Mouse (Mus musculus) stomach, embryonic 16.5 days (tissue): ENCODE measurements around the gene Birc2. TPM values are rescaled to one million over a fixed set of nuclear protein-coding genes. Genes with fewer than 3 reads are reported as not detected.

Source experiments
- ATAC-seq: fragments of 200-750 bp; cut with Nextera tagmentation; 2 replicates; pipeline ENCODE4 v1.8.0; 2017; ENCODE audit warnings: moderate number of reproducible peaks, moderate TSS enrichment; ENCODE audit not compliant: insufficient read depth, low FRiP score
- H3K27ac ChIP-seq: fragments of 300-500 bp; sonication (generic); 2 replicates; pipeline ENCODE4 v1.5.1; 2014; ENCODE audit warnings: low read length
- H3K27me3 ChIP-seq: fragments of 300-500 bp; sonication (generic); 2 replicates; pipeline ENCODE4 v1.6.1; 2014; ENCODE audit warnings: low read length, control low read depth, mixed read lengths; ENCODE audit not compliant: control insufficient read depth, insufficient read depth
- H3K36me3 ChIP-seq: fragments of 300-500 bp; sonication (generic); 2 replicates; pipeline ENCODE4 v1.6.1; 2014; ENCODE audit warnings: low read length; ENCODE audit not compliant: control insufficient read depth, insufficient read depth
- H3K4me1 ChIP-seq: fragments of 300-500 bp; sonication (generic); 2 replicates; pipeline ENCODE4 v1.6.1; 2014; ENCODE audit warnings: low read length, control low read depth, mixed read lengths; ENCODE audit not compliant: control insufficient read depth, insufficient read depth
- H3K4me2 ChIP-seq: fragments of 300-500 bp; sonication (generic); 2 replicates; pipeline ENCODE4 v1.6.1; 2014; ENCODE audit warnings: low read depth, low read length, mixed read lengths
- H3K4me3 ChIP-seq: fragments of 300-500 bp; sonication (generic); replicated peaks from 2 replicates; pipeline ENCODE4 v1.5.1; 2014; ENCODE audit warnings: mild to moderate bottlenecking, low read length
- H3K9ac ChIP-seq: fragments of 300-500 bp; sonication (generic); 2 replicates; pipeline ENCODE4 v1.6.1; 2014; ENCODE audit warnings: low read length
- H3K9me3 ChIP-seq: fragments of 300-500 bp; sonication (generic); replicated peaks from 2 replicates; pipeline ENCODE4 v1.6.1; 2016; ENCODE audit warnings: low read length, control low read depth; ENCODE audit not compliant: control insufficient read depth
- WGBS: fragments of 180-500 bp; shearing (Covaris S2); extraction: QIAGEN DNeasy Blood & Tissue Kit; methylation state at CpG from one replicate; pipeline ENCODE4 v1.1.7; 2014; 5-methylcytosine and 5-hydroxymethylcytosine counted together
- polyA plus RNA-seq: library from polyadenylated mRNA; unstranded; fragments of >200 nt; fragmentation: Nextera tagmentation; extraction: Ambion mirVana; gene quantifications from 2 replicates; pipeline ENCODE4 v1.2.1, GENCODE M21; 2015

The Birc2 gene
- polyA plus RNA-seq, 1 experiment from 2014 or later: 40.0 TPM

- no peak for ATAC-seq
- no peaks in the 10 kb centered on the region for H3K4me1 ChIP-seq
- H3K27me3 ChIP-seq: no peaks in the 10 kb centered on the region
- no peak overlapping the region for H3K4me2 ChIP-seq
- no peaks in the 10 kb centered on the region for H3K36me3 ChIP-seq
- no peak overlapping the region for H3K4me3 ChIP-seq
- H3K9me3 ChIP-seq: no peaks in the 10 kb centered on the region
- H3K9ac ChIP-seq: no peak overlapping the region
- WGBS: 87% methylated on average over 8 of the region's 8 CpGs
- no peak overlapping the region for H3K27ac ChIP-seq
Observed at GRCm38 (mm10) chr9:7851841-7852240, 15.0 kb upstream of the Birc2 start.

- Histone ChIP-seq H3K27ac (no peak overlapping the region), H3K9me3 (no peaks in the 10 kb centered on the region), H3K36me3 (no peaks in the 10 kb centered on the region), H3K4me2 (no peak overlapping the region), H3K4me3 (no peak overlapping the region), H3K4me1 (no peaks in the 10 kb centered on the region), H3K9ac (no peak overlapping the region), H3K27me3 (no peaks in the 10 kb centered on the region)
- 91% methylated on average over 18 of the region's 18 CpGs for WGBS
- no peak for ATAC-seq
Observed at GRCm38 (mm10) chr9:7848191-7848590, 11.3 kb upstream of the Birc2 start.

- H3K4me1 ChIP-seq: no peaks in the 10 kb centered on the region
- no peaks in the 10 kb centered on the region for H3K36me3 ChIP-seq
- H3K4me2 ChIP-seq: no peak overlapping the region
- no peak overlapping the region for H3K4me3 ChIP-seq
- H3K9ac ChIP-seq: no peak overlapping the region
- no peaks in the 10 kb centered on the region for H3K9me3 ChIP-seq
- WGBS: 83% methylated on average over 1 of the region's 1 CpGs
- ATAC-seq: no peak
- H3K27ac ChIP-seq: no peak overlapping the region
- H3K27me3 ChIP-seq: no peaks in the 10 kb centered on the region
Observed at GRCm38 (mm10) chr9:7846667-7847199, 9.9 kb upstream of the Birc2 start.

GRCm38 (mm10) chr9:7845216-7845895 lies 8.5 kb upstream of the Birc2 start:
- no peaks in the 10 kb centered on the region for H3K4me1 ChIP-seq
- no peak overlapping the region for H3K4me3 ChIP-seq
- H3K4me2 ChIP-seq: no peak overlapping the region
- no peaks in the 10 kb centered on the region for H3K27me3 ChIP-seq
- no peak for ATAC-seq
- WGBS: 57% methylated on average over 4 of the region's 4 CpGs
- H3K9ac ChIP-seq: no peak overlapping the region
- H3K9me3 ChIP-seq: no peaks in the 10 kb centered on the region
- H3K36me3 ChIP-seq: no peaks in the 10 kb centered on the region
- no peak overlapping the region for H3K27ac ChIP-seq

- Histone ChIP-seq H3K9me3 (no peaks in the 10 kb centered on the region), H3K4me3 (no peak overlapping the region), H3K4me1 (no peaks in the 10 kb centered on the region), H3K4me2 (no peak overlapping the region), H3K27ac (no peak overlapping the region), H3K36me3 (no peaks in the 10 kb centered on the region), H3K9ac (no peak overlapping the region), H3K27me3 (no peaks in the 10 kb centered on the region)
- no peak for ATAC-seq
- WGBS: 64% methylated on average over 6 of the region's 6 CpGs
Observed at GRCm38 (mm10) chr9:7841221-7841620, 4.4 kb upstream of the Birc2 start.

GRCm38 (mm10) chr9:7837806-7838440 lies 1.1 kb upstream of the Birc2 start:
- no peaks in the 10 kb centered on the region for H3K9me3 ChIP-seq
- H3K9ac ChIP-seq: peak overlapping the region; percentile 91
- H3K4me1 ChIP-seq: peaks cover 11% of the 10 kb centered on the region
- H3K27ac ChIP-seq: peak overlapping the region; percentile 99
- H3K27me3 ChIP-seq: no peaks in the 10 kb centered on the region
- peak overlapping the region; percentile 73 for H3K4me3 ChIP-seq
- peaks cover 4% of the 10 kb centered on the region; the same call in 1 of the 2 replicates for H3K36me3 ChIP-seq
- WGBS: 11% methylated on average over 14 of the region's 14 CpGs
- ATAC-seq: no peak
- H3K4me2 ChIP-seq: peak overlapping the region; percentile 82

GRCm38 (mm10) chr9:7836331-7836730 lies 533 bp downstream of the Birc2 start:
- H3K27ac ChIP-seq: peak overlapping the region; percentile 99
- H3K4me3 ChIP-seq: peak overlapping the region; percentile 73
- H3K9me3 ChIP-seq: no peaks in the 10 kb centered on the region
- H3K4me2 ChIP-seq: peak overlapping the region; percentile 55
- ATAC-seq: no peak
- peak overlapping the region; percentile 91 for H3K9ac ChIP-seq
- WGBS: under 1% methylated on average over 16 of the region's 16 CpGs
- H3K36me3 ChIP-seq: peaks cover 4% of the 10 kb centered on the region; the same call in 1 of the 2 replicates
- no peaks in the 10 kb centered on the region for H3K27me3 ChIP-seq
- H3K4me1 ChIP-seq: peaks cover 16% of the 10 kb centered on the region

- WGBS: 75% methylated on average over 1 of the region's 1 CpGs
- H3K27me3 ChIP-seq: no peaks in the 10 kb centered on the region
- no peak overlapping the region for H3K4me3 ChIP-seq
- peaks cover 16% of the 10 kb centered on the region for H3K4me1 ChIP-seq
- no peaks in the 10 kb centered on the region for H3K9me3 ChIP-seq
- H3K36me3 ChIP-seq: peaks cover 4% of the 10 kb centered on the region; the same call in 1 of the 2 replicates
- no peak overlapping the region for H3K9ac ChIP-seq
- H3K27ac ChIP-seq: no peak overlapping the region
- 0 out of 2 replicates have a peak overlapping the region, but pooled peaks have one; percentile 55 for H3K4me2 ChIP-seq
- no peak for ATAC-seq
Observed at GRCm38 (mm10) chr9:7835302-7835701, 1.6 kb downstream of the Birc2 start.

- 83% methylated on average over 6 of the region's 6 CpGs for WGBS
- Histone ChIP-seq H3K27ac (no peak overlapping the region), H3K4me1 (peaks cover 19% of the 10 kb centered on the region), H3K27me3 (no peaks in the 10 kb centered on the region), H3K4me2 (0 out of 2 replicates have a peak overlapping the region, but pooled peaks have one; percentile 19), H3K36me3 (peaks cover 4% of the 10 kb centered on the region; the same call in 1 of the 2 replicates), H3K9ac (no peak overlapping the region), H3K4me3 (no peak overlapping the region), H3K9me3 (no peaks in the 10 kb centered on the region)
- no peak for ATAC-seq
Observed at GRCm38 (mm10) chr9:7833421-7833820, 3.4 kb downstream of the Birc2 start.
